Mouse (Mus musculus) intestine, postnatal 0 days (tissue): ENCODE measurements at regions not wholly inside any gene's neighbourhood (a gene's known extent, or its start where the extent isn't known, plus 50 kb on each side); places are given as distances from the start of the nearest gene placed in this dataset.

Source experiments
- ATAC-seq: fragments of 200-750 bp; cut with Nextera tagmentation; 2 replicates; pipeline ENCODE4 v1.8.0; 2017; ENCODE audit warnings: mild to moderate bottlenecking, moderate TSS enrichment, moderate library complexity
- H3K27ac ChIP-seq: fragments of 300-500 bp; sonication (generic); 2 replicates; pipeline ENCODE4 v1.5.1; 2014; ENCODE audit warnings: mild to moderate bottlenecking, low read depth, low read length, moderate library complexity
- H3K27me3 ChIP-seq: fragments of 300-500 bp; sonication (generic); replicated peaks from 2 replicates; pipeline ENCODE4 v1.6.1; 2014; ENCODE audit warnings: low read length, mixed read lengths; ENCODE audit not compliant: control insufficient read depth, insufficient read depth
- H3K36me3 ChIP-seq: fragments of 300-500 bp; sonication (generic); 2 replicates; pipeline ENCODE4 v1.6.1; 2014; ENCODE audit warnings: mild to moderate bottlenecking, moderate library complexity; ENCODE audit not compliant: control insufficient read depth, insufficient read depth
- H3K4me1 ChIP-seq: fragments of 300-500 bp; sonication (generic); replicated peaks from 2 replicates; pipeline ENCODE4 v1.6.1; 2014; ENCODE audit warnings: antibody characterized with exemption, low read length, mixed read lengths; ENCODE audit not compliant: control insufficient read depth, insufficient read depth
- H3K4me2 ChIP-seq: fragments of 300-500 bp; sonication (generic); replicated peaks from 2 replicates; pipeline ENCODE4 v1.6.1; 2014; ENCODE audit warnings: low read depth, mild to moderate bottlenecking, moderate library complexity
- H3K4me3 ChIP-seq: fragments of 300-500 bp; sonication (generic); 2 replicates; pipeline ENCODE4 v1.5.1; 2014; ENCODE audit warnings: low read depth, low read length
- H3K9ac ChIP-seq: fragments of 300-500 bp; sonication (generic); 2 replicates; pipeline ENCODE4 v1.6.1; 2014; ENCODE audit warnings: mild to moderate bottlenecking, low read depth, low read length
- H3K9me3 ChIP-seq: fragments of 300-500 bp; sonication (generic); 2 replicates; pipeline ENCODE4 v1.6.1; 2016; ENCODE audit warnings: mixed run types; ENCODE audit not compliant: control insufficient read depth
- CTCF ChIP-seq: sonication (generic); IDR thresholded peaks from 2 replicates; pipeline ENCODE4 v1.5.1; 2016; ENCODE audit warnings: low read depth, mild to moderate bottlenecking, control low read depth, antibody characterized with exemption, moderate library complexity
- WGBS: fragments of 180-500 bp; shearing (Covaris S2); extraction: QIAGEN DNeasy Blood & Tissue Kit; methylation state at CpG from one replicate; pipeline ENCODE4 v1.1.7; 2014; 5-methylcytosine and 5-hydroxymethylcytosine counted together

GRCm38 (mm10) chr16:76123021-76123384 lies 100.9 kb upstream of the Samsn1 start:
- Histone ChIP-seq H3K9ac (no peak overlapping the region), H3K36me3 (no peaks in the 10 kb centered on the region), H3K4me3 (no peak overlapping the region), H3K4me2 (no peak overlapping the region), H3K27ac (no peak overlapping the region), H3K4me1 (no peaks in the 10 kb centered on the region), H3K27me3 (no peaks in the 10 kb centered on the region), H3K9me3 (no peaks in the 10 kb centered on the region)
- no peak for ATAC-seq
- no peak for TF ChIP-seq CTCF
- 76% methylated on average over 5 of the region's 5 CpGs for WGBS

- H3K9ac ChIP-seq: no peak overlapping the region
- no peak for TF ChIP-seq CTCF
- no peak overlapping the region for H3K27ac ChIP-seq
- WGBS: 70% methylated on average over 9 of the region's 9 CpGs
- ATAC-seq: no peak
- no peaks in the 10 kb centered on the region for H3K4me1 ChIP-seq
- no peak overlapping the region for H3K4me3 ChIP-seq
- H3K36me3 ChIP-seq: no peaks in the 10 kb centered on the region
- H3K4me2 ChIP-seq: no peak overlapping the region
- H3K9me3 ChIP-seq: no peaks in the 10 kb centered on the region
- H3K27me3 ChIP-seq: no peaks in the 10 kb centered on the region
Measured at GRCm38 (mm10) chr16:76122172-76123020, 100.3 kb upstream of the Samsn1 start.

- Histone ChIP-seq H3K4me3 (no peak overlapping the region), H3K27me3 (no peaks in the 10 kb centered on the region), H3K27ac (no peak overlapping the region), H3K36me3 (no peaks in the 10 kb centered on the region), H3K4me1 (no peaks in the 10 kb centered on the region), H3K4me2 (no peak overlapping the region), H3K9me3 (no peaks in the 10 kb centered on the region), H3K9ac (no peak overlapping the region)
- TF ChIP-seq CTCF: no peak
- WGBS: 98% methylated on average over 2 of the region's 2 CpGs
- ATAC-seq: no peak
Measured at GRCm38 (mm10) chr16:76120712-76121111, 98.6 kb upstream of the Samsn1 start.

- no peak overlapping the region for H3K4me2 ChIP-seq
- no peak overlapping the region for H3K4me3 ChIP-seq
- no peaks in the 10 kb centered on the region for H3K9me3 ChIP-seq
- no peak overlapping the region for H3K9ac ChIP-seq
- TF ChIP-seq CTCF: no peak
- H3K4me1 ChIP-seq: no peaks in the 10 kb centered on the region
- 93% methylated on average over 3 of the region's 3 CpGs for WGBS
- no peak overlapping the region for H3K27ac ChIP-seq
- no peak for ATAC-seq
- H3K27me3 ChIP-seq: no peaks in the 10 kb centered on the region
- H3K36me3 ChIP-seq: no peaks in the 10 kb centered on the region
Measured at GRCm38 (mm10) chr16:76110383-76110782, 88.3 kb upstream of the Samsn1 start.

GRCm38 (mm10) chr16:76108464-76108863 lies 86.4 kb upstream of the Samsn1 start:
- H3K36me3 ChIP-seq: no peaks in the 10 kb centered on the region
- WGBS: 52% methylated on average over 2 of the region's 2 CpGs

GRCm38 (mm10) chr16:76104673-76105072 lies 82.6 kb upstream of the Samsn1 start:
- Histone ChIP-seq H3K4me1 (no peaks in the 10 kb centered on the region), H3K4me2 (no peak overlapping the region), H3K36me3 (no peaks in the 10 kb centered on the region), H3K9ac (no peak overlapping the region), H3K9me3 (no peaks in the 10 kb centered on the region), H3K27me3 (no peaks in the 10 kb centered on the region), H3K27ac (no peak overlapping the region), H3K4me3 (no peak overlapping the region)
- ATAC-seq: no peak
- TF ChIP-seq CTCF: no peak
- 90% methylated on average over 6 of the region's 6 CpGs for WGBS

More at GRCm38 (mm10) chr16:76108464-76108863, 86.4 kb upstream of the Samsn1 start:
- H3K9me3 ChIP-seq: no peaks in the 10 kb centered on the region
- no peak for TF ChIP-seq CTCF
- H3K27ac ChIP-seq: no peak overlapping the region
- no peaks in the 10 kb centered on the region for H3K4me1 ChIP-seq
- no peak overlapping the region for H3K4me3 ChIP-seq
- ATAC-seq: no peak
- no peak overlapping the region for H3K9ac ChIP-seq
- no peaks in the 10 kb centered on the region for H3K27me3 ChIP-seq
- no peak overlapping the region for H3K4me2 ChIP-seq
